Mouse (Mus musculus): ENCODE results near the gene Fam240a. TPM values are rescaled to one million over a fixed set of nuclear protein-coding genes. Genes with fewer than 3 reads are reported as not detected.
A peak's percentile ranks its signal among the peaks of the same experiment; 100 is the strongest.

Gene Fam240a
- total RNA-seq, 2 experiments from 2014 or later = not detected

DNA sequence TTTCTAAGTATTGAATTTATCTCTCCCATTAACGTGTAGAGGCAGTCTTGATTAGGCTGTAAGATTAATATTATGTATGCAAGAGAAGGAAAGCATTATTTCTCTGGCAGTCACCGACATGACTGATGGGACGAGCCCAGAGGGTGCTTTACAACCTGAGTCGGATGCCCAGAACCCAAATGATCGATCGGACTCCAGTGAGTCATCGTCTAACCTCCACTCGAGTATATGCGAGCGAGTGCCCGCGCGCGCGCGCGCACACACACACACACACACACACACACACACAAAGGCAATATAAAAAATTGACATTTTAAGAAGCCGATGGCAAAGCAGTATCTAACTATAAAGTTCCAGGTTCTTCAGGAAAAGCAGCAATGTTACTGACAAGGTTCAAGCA lies 28.7 kb upstream of the Fam240a start:
- DNase-seq = no peak

DNA sequence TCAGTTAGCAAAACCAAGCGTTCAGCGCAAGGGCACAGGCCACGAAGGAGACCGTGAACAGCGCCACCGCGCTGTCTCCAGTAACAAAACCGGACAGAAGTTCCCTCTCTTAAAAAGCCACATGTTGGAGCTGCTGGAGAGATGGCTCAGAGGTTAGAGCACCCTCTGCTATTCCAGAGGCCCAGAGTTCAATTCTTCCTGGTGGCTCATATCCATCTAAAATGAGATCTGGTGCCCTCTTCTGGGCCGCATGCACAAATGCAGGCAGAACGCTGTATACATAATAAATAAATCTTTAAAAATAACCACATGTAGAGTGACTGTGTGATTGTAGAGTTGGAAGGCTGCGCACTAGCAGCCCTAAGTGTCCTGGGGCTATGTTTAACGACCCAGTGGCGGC lies 27.6 kb upstream of the Fam240a start:
- DNase-seq = no peak

DNA sequence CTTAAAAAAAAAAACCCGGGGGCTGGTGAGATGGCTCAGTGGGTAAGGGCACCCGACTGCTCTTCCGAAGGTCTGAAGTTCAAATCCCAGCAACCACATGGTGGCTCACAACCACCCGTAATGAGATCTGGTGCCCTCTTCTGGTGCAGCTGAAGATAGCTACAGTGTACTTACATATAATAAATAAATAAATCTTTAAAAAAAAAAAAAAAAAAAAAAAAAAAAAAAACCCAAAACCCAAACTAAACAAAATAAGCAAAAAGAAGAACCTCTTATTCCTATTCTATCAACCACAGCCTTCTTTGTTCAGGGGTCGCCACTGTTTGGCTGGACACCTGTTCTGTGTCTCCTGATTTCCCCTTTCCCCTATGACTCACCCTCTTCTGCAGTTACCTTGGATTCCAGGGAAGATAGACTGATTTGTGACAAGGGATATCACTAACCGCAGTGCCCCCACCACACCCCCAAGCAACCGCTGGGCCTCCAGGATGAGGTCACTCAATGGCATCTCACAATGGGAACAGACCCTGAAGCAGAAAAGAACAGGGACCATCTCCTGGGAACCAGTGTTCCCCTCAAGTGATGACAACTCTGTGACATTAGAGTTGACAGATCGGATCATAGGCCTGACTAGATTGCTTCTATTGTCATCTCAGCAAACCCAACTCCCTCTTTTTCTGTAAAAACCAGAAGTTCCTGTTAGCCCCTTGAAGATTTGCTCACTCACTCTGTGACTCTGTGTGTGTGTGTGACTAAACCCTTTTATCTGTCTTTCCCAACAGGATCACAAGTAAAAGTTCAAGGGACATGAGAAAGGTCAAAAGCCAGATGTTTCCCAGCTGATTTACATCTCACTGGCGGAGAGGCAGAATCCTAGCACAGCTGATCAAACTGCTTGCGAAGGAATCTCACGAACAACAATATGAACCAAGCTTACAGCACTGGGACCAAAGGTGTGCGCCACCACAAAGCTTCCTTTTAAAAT lies 21.1 kb upstream of the Fam240a start:
- DNase-seq = no peak

DNA sequence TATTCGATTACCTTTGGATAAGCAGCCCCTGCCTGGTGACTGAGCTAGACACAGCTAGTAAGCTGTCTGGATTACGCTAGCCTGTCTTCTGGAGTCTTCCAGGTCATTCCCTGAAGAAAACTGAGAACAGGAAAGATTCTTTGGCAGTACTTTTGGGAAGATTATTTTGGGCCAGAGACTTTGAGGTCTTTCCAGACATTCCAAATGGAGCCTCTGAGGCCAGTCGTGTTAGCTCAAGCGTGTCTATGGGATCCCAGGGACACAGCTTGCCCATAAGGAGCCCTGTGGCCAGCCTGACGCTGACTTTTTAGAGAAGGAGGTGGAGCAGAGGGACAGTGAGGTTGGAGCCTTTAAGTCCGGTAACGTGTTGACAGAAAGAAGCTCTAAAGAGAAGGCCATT lies 19.3 kb upstream of the Fam240a start:
- DNase-seq = no peak

DNA sequence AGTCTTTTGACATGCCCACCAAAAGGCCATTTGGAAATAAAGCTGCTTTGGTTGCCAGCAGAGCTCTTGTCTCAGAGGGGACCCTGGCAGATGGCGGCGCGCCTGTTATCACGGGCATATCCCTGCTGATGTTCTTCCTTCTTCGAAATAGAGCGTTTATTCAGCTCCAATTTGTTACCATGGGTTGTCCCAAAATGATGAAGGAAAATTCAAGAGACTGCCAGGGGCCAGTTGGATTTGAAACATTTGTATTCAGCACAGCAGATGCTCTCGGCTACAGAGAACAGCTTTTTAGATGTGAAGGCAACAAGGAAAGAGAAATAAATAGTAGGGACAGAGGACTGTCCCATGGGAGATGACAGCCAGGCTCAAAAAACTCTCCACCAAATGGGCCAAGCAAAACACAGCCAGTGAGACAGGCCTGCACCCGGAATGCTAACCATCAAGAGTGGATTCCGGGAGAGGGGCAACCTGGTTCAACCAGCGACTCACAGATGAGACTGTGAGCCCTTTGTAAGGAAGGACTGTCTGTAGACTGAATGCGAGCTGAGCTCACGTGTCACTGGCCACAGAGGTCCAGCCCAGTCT lies 17.3 kb upstream of the Fam240a start:
- no peak for DNase-seq

DNA sequence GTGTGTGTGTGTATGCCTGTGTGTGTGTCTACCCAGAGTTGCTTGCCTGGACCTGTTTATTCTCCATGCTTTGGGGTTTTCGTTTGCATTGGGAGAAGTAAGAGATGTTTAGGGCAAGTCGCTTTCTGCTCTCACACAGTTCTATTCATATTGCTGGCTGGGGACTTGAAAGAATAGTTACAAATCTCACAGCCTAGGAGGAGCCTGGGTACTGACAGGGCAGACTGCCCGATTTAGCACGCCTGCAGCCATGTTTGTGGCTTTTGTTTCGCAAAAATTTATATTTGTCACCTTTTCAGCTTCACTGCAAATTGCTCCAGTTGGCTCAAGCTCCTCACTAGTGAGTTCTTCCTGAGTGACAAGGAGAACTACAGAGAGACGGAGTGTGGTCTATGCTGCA lies 14.9 kb upstream of the Fam240a start:
- no peak for DNase-seq

DNA sequence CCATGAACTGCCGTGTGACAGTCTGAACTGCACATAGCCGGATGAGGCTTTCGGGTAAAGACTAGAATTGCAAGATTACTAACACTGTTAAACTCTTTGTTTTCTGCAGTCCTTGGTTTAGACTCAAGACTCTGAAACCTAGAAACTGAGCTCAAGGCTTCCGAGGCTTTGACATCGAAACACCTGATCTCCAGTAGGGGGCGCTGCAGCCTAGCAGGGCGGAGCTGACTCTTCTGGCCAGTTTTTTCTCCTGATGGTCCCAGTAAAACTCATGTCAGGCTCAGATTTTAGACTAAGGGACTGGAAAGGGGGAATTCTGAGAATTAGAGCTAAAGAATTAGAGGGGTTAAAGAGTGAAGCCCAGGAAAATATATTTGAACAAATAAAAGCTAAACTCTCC lies 6.1 kb upstream of the Fam240a start:
- peak; percentile 88 for DNase-seq

DNA sequence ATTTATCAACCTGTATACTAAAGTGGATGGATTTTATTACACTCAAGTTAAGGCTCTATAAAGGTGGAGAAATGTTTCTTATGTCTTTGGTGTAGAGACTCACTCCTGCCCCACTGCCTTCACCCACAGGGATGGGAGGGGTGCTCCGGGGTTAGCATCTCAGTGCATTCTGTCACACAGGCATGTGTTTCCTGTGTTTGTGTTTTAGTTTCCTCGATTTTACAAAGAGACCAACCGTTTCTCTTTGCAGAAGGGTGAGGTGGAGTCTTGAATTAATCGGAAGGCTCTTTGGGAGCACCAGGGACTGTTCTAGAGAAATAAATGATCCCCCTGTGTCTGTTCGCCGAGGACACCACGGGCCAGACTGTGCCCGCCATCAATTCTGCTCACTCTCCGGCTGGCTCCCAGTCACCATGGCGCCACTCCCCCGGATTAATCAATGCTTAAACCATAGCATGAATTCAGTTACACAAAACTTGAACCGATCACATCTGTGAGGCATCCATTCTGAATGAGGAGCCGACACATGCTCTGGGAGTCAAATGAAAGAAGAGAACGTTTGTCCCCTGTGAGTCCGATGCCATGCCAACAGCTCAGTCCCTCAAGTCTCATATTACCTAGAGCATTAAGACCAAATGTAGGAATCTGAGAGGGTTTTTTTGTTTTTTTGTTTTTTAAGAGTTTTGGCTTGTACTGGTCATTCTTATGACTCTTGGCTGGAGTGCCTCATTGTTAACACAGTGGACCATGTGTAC lies 4.2 kb upstream of the Fam240a start:
- no peak for DNase-seq

DNA sequence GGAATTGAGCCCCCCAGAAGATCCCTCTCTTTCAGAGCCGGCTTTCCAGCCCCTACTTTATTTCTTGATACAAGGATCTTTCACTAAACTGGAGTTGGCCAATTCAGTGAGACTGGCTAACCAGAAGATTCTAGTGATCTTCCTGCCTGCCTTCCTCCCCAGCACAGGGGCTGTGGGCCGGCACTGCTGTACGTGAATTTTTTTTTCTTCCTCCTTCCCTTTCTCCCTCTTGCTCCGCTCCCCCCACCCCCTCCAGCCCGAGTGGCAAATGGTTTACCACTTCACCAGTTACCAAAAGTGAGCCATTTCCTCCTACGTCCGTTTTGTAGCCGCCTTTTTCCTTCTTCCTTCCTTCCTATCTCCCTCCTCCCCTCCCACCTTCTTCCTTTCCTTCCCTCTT lies 1.2 kb downstream of the Fam240a start:
- DNase-seq = no peak

DNA sequence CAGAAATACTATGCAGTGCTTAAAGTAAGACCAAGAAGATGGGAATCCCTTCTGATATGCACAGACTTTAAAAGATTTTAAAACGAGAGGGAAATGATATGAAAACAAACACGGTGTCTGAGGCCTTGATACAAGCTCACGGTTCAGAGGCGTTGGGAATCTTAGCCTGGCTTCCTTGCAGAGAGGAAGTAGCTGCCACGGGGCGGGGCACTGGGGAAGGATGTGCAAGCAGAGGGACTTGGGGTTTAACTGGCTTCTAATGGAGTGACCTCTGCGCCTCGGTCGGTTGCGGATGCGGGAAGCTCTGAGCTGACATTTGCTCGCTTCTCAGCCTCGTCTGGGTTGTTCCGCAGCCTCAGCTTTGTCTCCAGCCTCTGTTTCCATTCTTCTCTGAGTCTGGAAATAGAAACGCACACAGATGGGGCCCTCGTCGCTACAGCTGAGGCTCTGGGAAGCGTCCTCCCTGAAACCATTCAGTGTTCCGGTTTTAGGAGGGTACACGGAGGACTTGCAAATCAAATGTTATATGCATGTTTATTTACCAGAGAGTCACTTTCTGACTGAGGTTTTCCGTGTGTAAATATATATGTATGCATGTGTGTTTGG lies 1.9 kb downstream of the Fam240a start:
- no peak for DNase-seq

DNA sequence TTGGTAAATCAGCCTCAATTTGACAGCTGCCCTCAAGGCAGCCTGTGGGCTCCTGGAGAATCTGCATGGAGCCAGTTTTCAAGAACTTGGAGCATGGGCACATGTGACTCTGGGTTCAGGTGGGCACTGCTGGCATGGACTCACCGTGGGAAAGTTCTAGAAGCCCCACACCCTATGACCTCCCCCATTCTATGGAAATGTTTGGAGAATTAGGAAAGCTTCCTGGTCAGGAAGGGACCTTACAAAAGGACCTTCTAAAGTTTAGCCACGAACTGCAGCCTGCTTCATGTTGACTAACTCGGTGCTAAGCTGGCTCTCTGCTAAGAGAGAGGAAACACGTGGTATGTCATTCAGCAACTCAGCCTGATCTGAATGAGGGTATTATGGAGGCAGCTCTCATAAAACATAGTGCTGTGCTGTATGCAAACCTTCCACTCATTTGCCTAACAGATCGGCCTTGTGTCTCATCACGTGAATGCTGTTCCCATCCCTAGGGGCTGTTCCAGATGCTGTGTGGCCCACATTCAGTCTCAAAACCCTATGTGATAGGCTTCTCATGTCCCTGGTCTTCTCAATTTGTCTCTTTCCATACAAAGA lies 7.2 kb downstream of the Fam240a start:
- DNase-seq = no peak

DNA sequence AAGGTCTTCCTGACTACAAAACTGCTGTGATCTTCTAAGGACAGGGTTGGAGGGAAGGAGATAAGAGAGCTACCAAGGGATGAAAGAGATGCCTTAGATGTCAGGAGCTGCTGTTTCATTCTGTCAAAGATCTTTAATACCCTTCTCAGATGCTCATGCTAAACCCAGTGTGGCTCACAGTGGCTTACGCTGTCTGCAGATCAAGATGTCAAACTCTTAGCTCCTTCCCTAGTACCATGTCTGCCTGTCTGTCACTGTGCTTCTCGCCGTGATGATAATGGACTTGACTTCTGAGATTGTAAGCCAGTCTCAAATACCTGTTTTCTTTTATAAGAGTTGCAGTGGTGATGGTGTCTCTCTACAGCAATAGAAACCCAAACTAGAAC lies 8.0 kb downstream of the Fam240a start:
- DNase-seq = no peak

DNA sequence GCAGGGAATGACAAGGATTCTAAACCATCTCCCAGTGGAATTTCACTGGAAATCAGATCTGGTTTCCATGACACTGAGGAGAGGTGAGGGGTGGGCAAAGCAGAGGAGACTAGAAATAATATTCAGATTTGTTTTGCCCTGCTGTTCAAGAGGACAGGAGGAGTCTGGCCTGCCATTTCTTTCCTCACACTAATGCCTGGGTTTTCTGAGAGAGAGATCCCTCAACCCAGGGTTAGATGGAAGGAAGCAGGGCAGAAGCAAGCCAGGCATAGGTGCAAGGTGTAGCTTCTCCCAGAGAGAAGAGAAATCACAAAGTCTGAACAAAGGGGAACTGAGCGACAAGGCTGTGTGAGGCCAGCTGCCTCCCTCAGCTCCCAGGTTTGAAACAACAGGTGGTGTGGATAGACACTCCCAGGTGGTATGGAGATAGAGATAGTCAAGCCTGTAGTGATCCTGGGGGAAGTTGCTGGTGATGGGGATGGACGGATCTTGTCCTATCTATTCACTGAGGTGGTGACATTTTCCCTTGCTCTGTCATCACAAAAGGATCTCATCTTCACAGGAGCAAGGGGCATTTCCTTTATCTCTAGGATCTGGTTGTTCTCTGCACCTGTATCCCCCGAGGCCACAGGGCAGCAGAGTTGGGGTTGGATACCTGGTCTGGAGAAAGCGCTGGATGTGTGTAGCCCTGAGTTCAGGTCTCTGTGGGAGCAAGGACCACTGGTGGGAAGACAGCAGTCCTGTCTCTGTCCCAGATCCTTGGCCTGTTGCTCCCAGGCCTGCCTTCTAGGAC lies 8.6 kb downstream of the Fam240a start:
- no peak for DNase-seq

DNA sequence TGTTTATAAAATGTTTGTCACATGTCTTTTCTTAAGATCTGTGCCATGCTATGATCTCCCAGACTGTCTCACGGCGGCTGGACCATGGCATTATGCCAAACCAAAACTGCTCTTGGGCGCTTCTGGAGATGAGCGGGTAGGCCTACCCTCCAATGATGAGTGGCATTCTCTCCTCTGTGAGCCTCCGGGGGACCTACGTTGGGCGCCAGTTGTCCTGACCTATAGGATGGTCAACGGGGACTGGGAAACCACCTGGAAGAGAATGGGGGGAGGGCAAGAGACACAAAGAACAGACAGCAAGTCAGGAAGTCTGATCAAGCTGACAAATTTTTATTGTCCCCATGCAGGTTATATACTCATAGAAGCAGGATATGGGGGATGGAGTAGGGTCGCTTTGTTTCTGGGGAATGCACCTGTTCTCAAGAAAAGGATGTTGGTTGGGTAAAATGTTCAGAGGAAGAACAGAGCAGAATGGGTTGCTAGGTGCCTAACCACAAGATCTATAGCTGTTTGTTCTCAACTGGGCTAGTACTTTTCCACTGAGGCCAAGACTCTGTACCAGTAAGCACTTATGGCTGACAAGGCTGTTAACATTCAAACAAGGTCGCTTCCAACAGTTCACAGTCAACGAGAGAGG lies 9.3 kb downstream of the Fam240a start:
- no peak for DNase-seq

DNA sequence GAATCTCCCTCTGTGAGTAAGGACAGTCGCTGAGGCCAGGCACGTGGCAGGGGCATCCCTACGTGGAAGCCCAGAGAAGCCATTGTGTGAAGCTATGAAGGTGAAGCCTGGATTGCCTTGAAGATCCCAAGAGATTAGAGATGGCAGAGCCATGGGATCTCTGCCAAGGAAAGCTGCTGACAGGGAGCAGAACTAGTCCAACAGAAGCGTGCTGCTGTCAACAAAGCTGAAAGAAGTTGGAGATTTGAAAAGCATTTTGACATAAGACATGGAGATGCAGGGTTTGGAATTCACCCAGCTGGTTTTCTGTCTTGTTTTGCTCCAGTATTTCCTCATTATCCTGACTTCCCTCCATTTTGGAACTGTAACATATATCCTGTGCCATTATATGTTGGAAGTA lies 14.4 kb downstream of the Fam240a start:
- peak; percentile 34 for DNase-seq

DNA sequence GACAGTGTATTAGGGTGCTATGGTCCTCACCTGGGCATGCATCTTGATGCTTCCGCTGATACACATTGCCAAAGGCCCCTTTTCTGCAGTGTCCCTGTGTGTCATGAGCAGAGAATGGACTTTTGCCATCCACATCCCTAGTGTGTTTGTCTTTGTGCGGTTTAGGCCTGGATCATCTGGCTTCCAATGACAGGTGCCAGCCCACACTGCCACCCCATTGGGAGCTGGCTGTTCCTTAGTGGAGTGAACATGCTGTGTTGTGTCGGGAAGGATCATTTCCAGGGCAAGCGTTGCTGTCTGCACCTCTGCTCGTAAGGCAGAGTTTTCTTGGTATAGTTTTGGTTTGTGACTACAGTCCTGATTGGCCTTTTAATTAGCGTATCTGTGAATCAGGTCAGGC lies 15.5 kb downstream of the Fam240a start:
- no peak for DNase-seq

DNA sequence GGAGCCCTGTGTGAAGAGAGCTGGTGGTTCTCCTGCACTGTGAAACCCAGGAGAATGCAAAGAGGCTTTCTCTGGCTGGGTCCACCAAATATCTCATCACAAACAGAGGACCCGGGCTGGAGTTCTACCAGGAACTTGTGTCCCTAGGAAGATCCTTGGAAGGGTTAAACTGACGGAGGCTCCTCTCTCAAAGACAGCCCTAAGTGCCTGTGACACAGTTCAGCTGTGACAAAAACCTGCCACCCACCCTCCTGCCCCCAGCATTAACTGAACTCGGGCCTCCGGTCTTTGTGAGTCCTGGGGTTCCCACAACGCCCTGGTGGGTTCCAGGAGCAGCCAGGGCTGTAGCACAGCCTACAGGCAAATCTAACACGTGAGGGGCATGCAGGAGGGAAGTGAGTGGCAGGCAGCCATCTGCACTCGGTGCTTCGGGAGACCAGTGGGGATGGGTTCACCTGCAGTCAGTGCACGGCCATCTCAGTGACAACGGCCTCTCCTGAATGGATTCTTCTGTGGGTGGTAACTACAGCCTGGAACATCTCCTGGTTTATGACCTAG lies 17.1 kb downstream of the Fam240a start:
- no peak for DNase-seq

DNA sequence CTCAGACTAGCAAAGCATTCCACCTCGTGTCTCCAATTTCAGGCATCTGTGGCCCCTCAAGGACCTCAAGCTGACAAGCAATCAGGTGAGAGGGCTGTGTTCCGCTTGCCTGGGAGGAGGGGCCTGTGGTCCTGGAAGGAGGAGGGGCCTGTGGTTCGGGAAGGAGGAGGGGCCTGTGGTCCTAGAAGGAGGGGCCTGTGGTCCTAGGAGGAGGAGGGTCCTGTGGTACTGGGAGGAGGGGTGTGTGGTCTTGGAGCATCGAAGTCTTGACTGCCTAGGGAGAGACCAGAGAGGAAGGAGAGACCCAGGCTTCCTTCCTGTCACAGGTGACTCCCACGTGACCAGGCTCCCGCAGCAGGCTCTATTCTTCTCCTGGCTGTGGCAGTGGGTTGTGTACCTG lies 20.1 kb downstream of the Fam240a start:
- DNase-seq = no peak

DNA sequence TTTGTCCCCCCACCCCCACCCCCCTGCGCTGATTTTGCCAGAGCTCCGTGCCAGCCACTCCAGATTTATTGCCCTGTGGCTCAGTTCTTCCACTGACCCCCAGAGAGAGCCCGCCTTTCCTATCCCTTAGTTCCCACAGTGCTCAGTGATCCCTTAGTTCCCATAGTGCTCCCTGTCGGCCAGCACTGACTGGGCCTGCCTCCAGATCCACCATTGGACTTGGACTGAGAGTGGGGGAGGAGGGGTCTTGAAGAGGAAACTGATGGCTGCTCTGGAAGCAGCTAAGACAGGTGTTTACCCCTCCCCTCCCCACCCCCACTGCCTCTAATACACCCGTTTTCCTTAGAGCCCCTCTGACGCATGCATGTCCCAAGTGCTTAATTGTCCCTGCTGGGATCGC lies 20.7 kb downstream of the Fam240a start:
- no peak for DNase-seq

DNA sequence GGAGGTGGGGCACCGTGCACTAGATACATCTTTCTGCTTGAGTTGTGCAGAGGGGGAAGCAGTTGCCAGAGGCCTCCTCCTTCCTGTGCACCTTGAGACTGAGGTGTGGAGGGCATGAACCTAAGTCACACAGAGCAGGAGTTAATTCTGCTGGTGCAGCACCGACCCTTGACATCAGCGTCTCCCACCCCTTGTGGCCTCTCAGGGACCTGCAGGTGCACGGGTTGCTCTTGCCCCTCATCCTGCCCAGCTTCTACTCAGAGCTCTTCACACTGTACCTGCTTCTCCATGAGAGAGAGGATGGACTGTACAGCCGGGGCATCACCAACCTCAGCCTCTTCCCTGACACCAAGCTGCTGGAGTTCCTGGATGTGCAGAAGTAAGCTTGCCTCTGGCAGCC lies 21.2 kb downstream of the Fam240a start:
- no peak for DNase-seq

DNA sequence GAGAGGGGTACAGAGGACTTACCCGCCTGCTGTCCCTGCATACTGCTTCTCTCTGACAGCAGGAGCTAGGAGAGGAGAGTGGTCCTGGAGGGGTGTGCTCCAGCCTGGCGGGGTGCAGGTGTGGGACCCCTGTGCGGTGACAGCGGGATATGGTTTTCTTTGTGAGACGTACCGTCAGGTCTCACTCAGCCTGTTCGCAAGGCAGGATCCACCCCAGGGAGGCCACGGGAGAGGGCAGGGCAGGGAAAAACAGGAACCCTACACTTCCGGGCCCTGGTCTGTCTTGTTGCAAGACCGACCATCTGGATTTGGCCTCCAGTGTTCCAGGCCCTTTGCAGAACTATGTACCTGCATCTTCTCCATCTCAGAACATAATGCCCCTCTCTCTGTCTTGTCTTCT lies 23.2 kb downstream of the Fam240a start:
- no peak for DNase-seq
